Mouse (Mus musculus): ENCODE data around the gene Chek2. TPM values are rescaled to one million over a fixed set of nuclear protein-coding genes. Genes with fewer than 3 reads are reported as not detected.
A peak's percentile ranks its signal among the peaks of the same experiment; 100 is the strongest.
"Not testable (repeated sequence)": the region's sequence is repeated elsewhere in the genome, so short reads cannot be mapped to it uniquely, and the experiment has no call there.

The Chek2 gene
- polyA plus RNA-seq (2017; shearing (Covaris generic)) = 10 to 100 TPM in 1 of 3 experiments, 1 to 10 TPM in 2; 3.8 to 17.7 (median 4.3) TPM

- ATAC-seq = peak; percentile 98
Measured at GRCm38 (mm10) chr5:110839678-110840365, at the start of gene Chek2, which contains the start of gene Hscb. TSS of gene Chek2 (plus strand) at chr5:110839979. TSS of gene Hscb (minus strand) at chr5:110839777.

GRCm38 (mm10) chr5:110794363-110794762, 45.4 kb upstream of the Chek2 start:
- no peak for ATAC-seq

- ATAC-seq = no peak
Measured at GRCm38 (mm10) chr5:110797696-110798095, 42.1 kb upstream of the Chek2 start.

GRCm38 (mm10) chr5:110801036-110801624, 38.6 kb upstream of the Chek2 start:
- ATAC-seq = no peak

GRCm38 (mm10) chr5:110802186-110802585, 37.6 kb upstream of the Chek2 start:
- no peak for ATAC-seq

- ATAC-seq = no peak
Measured at GRCm38 (mm10) chr5:110802809-110803208, 37.0 kb upstream of the Chek2 start.

GRCm38 (mm10) chr5:110804012-110804743, 35.6 kb upstream of the Chek2 start:
- ATAC-seq = no peak

- ATAC-seq = no peak
Measured at GRCm38 (mm10) chr5:110806154-110806553, 33.6 kb upstream of the Chek2 start.

GRCm38 (mm10) chr5:110806676-110807075, 33.1 kb upstream of the Chek2 start:
- ATAC-seq = no peak

GRCm38 (mm10) chr5:110807453-110807852, 32.3 kb upstream of the Chek2 start:
- no peak for ATAC-seq

GRCm38 (mm10) chr5:110808061-110808631, 31.6 kb upstream of the Chek2 start:
- peak; percentile 49 for ATAC-seq

GRCm38 (mm10) chr5:110808821-110809666, 30.7 kb upstream of the Chek2 start:
- no peak for ATAC-seq

- ATAC-seq = peak; percentile 88
Measured at GRCm38 (mm10) chr5:110809667-110810325, 30.0 kb upstream of the Chek2 start, which contains the start of gene Ulk1. TSS of gene Ulk1 (minus strand) at chr5:110810097.

- no peak for ATAC-seq
Measured at GRCm38 (mm10) chr5:110824421-110824820, 15.4 kb upstream of the Chek2 start.

- ATAC-seq = no peak
Measured at GRCm38 (mm10) chr5:110826781-110827495, 12.8 kb upstream of the Chek2 start.

- ATAC-seq = no peak
Measured at GRCm38 (mm10) chr5:110827576-110827975, 12.2 kb upstream of the Chek2 start.

- no peak for ATAC-seq
Measured at GRCm38 (mm10) chr5:110831036-110831720, 8.6 kb upstream of the Chek2 start.

GRCm38 (mm10) chr5:110835959-110836358, 3.8 kb upstream of the Chek2 start:
- no peak for ATAC-seq

GRCm38 (mm10) chr5:110838016-110838415, 1.8 kb upstream of the Chek2 start:
- ATAC-seq = not testable (repeated sequence)

- peak; percentile 60 for ATAC-seq
Measured at GRCm38 (mm10) chr5:110839038-110839677, 621 bp upstream of the Chek2 start.
